Mouse (Mus musculus) limb, embryonic 11.5 days (tissue): Measurements from ENCODE around the gene Snx33. TPM values are rescaled to one million over a fixed set of nuclear protein-coding genes. Genes with fewer than 3 reads are reported as not detected.
"Not testable (repeated sequence)": the region's sequence is repeated elsewhere in the genome, so short reads cannot be mapped to it uniquely, and the experiment has no call there.

Experiments
- ATAC-seq: fragments of 200-750 bp; cut with Nextera tagmentation; 2 replicates; pipeline ENCODE4 v1.8.0; 2017; ENCODE audit warnings: low read depth; ENCODE audit not compliant: insufficient number of reproducible peaks, low FRiP score, low TSS enrichment
- DNase-seq: peaks from one replicate; pipeline ENCODE4 v3.0.0-alpha.2; 2015; ENCODE audit warnings: low spot score
- H3K27ac ChIP-seq: fragments of 300-500 bp; sonication (generic); replicated peaks from 2 replicates; pipeline ENCODE4 v1.5.1; 2014; ENCODE audit warnings: low read depth, mild to moderate bottlenecking, low read length
- H3K27me3 ChIP-seq: fragments of 300-500 bp; sonication (generic); 2 replicates; pipeline ENCODE4 v1.6.1; 2014; ENCODE audit warnings: mild to moderate bottlenecking, low read length, mixed read lengths; ENCODE audit not compliant: control insufficient read depth, insufficient read depth
- H3K36me3 ChIP-seq: fragments of 300-500 bp; sonication (generic); 2 replicates; pipeline ENCODE4 v1.6.1; 2014; ENCODE audit warnings: mild to moderate bottlenecking, low read length, moderate library complexity, mixed read lengths; ENCODE audit not compliant: control insufficient read depth, insufficient read depth
- H3K4me1 ChIP-seq: fragments of 300-500 bp; sonication (generic); 2 replicates; pipeline ENCODE4 v1.6.1; 2014; ENCODE audit warnings: low read length, mixed read lengths; ENCODE audit not compliant: control insufficient read depth, insufficient read depth
- H3K4me2 ChIP-seq: fragments of 300-500 bp; sonication (generic); 2 replicates; pipeline ENCODE4 v1.6.1; 2014; ENCODE audit warnings: low read depth, mild to moderate bottlenecking, moderate library complexity; ENCODE audit not compliant: severe bottlenecking
- H3K4me3 ChIP-seq: fragments of 300-500 bp; sonication (generic); 2 replicates; pipeline ENCODE4 v1.5.1; 2014; ENCODE audit warnings: low read depth, low read length
- H3K9ac ChIP-seq: fragments of 300-500 bp; sonication (generic); 2 replicates; pipeline ENCODE4 v1.6.1; 2014; ENCODE audit warnings: mild to moderate bottlenecking, low read length
- H3K9me3 ChIP-seq: fragments of 300-500 bp; sonication (generic); 2 replicates; pipeline ENCODE4 v1.6.1; 2016; ENCODE audit warnings: low read length; ENCODE audit not compliant: control insufficient read depth
- WGBS: fragments of 180-500 bp; shearing (Covaris S2); extraction: QIAGEN DNeasy Blood & Tissue Kit; methylation state at CpG from one replicate; pipeline ENCODE4 v1.1.7; 2014; 5-methylcytosine and 5-hydroxymethylcytosine counted together
- polyA plus RNA-seq: library from polyadenylated mRNA; unstranded; fragments of >200 nt; fragmentation: Nextera tagmentation; extraction: Ambion mirVana; gene quantifications from 2 replicates; pipeline ENCODE4 v1.2.1, GENCODE M21; 2014

The Snx33 gene
- polyA plus RNA-seq, 1 experiment from 2014 or later = 7.8 TPM

- H3K4me3 ChIP-seq = peak within 1 kb of the TSS; percentile 57
- H3K9me3 ChIP-seq = no peaks in the 10 kb centered on the region
- ATAC-seq (peak; percentile 100), DNase-seq (peak; percentile 98)
- WGBS = under 1% methylated on average over 50 of the region's 50 CpGs
- H3K27ac ChIP-seq = peak within 1 kb of the TSS; percentile 79
- H3K36me3 ChIP-seq = no peaks in the 10 kb centered on the region
- peak within 1 kb of the TSS; percentile 66 for H3K9ac ChIP-seq
- H3K4me2 ChIP-seq = peak within 1 kb of the TSS; percentile 86
- no peaks in the 10 kb centered on the region for H3K27me3 ChIP-seq
- no peaks in the 10 kb centered on the region for H3K4me1 ChIP-seq
Observed at GRCm38 (mm10) chr9:56950414-56951400, 22.5 kb upstream of the Snx33 start, which contains the start of gene Snupn. Snupn (plus strand) TSS chr9:56950878.

- WGBS = 14% methylated on average over 13 of the region's 13 CpGs
- H3K27ac ChIP-seq = no peak overlapping the region
- peak overlapping the region; percentile 30; the same call in 1 of the 2 replicates for H3K4me2 ChIP-seq
- DNase-seq = peak; percentile 40
- H3K9me3 ChIP-seq = no peaks in the 10 kb centered on the region
- H3K4me1 ChIP-seq = no peaks in the 10 kb centered on the region
- no peaks in the 10 kb centered on the region for H3K36me3 ChIP-seq
- no peaks in the 10 kb centered on the region for H3K27me3 ChIP-seq
- H3K9ac ChIP-seq = no peak overlapping the region; the same call in 1 of the 2 replicates
- peak overlapping the region; percentile 15 for H3K4me3 ChIP-seq
- ATAC-seq = no peak
Observed at GRCm38 (mm10) chr9:56949767-56950166, 21.6 kb upstream of the Snx33 start.

- not testable (repeated sequence) for H3K36me3 ChIP-seq, H3K27ac ChIP-seq, H3K4me1 ChIP-seq, H3K4me3 ChIP-seq, H3K27me3 ChIP-seq, DNase-seq, H3K9me3 ChIP-seq, H3K9ac ChIP-seq, ATAC-seq, H3K4me2 ChIP-seq
- 34% methylated on average over 5 of the region's 5 CpGs for WGBS
Observed at GRCm38 (mm10) chr9:56948699-56949098, 20.5 kb upstream of the Snx33 start.

GRCm38 (mm10) chr9:56947481-56947880, 19.3 kb upstream of the Snx33 start:
- H3K36me3 ChIP-seq, H3K4me3 ChIP-seq, H3K9me3 ChIP-seq, H3K27ac ChIP-seq, H3K4me2 ChIP-seq, H3K27me3 ChIP-seq, ATAC-seq, H3K9ac ChIP-seq, H3K4me1 ChIP-seq: not testable (repeated sequence)
- peak; percentile 59 for DNase-seq
- WGBS = 30% methylated on average over 3 of the region's 3 CpGs

- ATAC-seq = no peak
- no peaks in the 10 kb centered on the region; the same call in 1 of the 2 replicates for H3K4me1 ChIP-seq
- H3K4me2 ChIP-seq = peak overlapping the region; percentile 82
- 0 out of 2 replicates have a peak overlapping the region, but pooled peaks have one; percentile 63 for H3K27ac ChIP-seq
- H3K27me3 ChIP-seq = no peaks in the 10 kb centered on the region
- peak overlapping the region; percentile 66 for H3K4me3 ChIP-seq
- no peaks in the 10 kb centered on the region for H3K9me3 ChIP-seq
- 2% methylated on average over 7 of the region's 7 CpGs for WGBS
- DNase-seq = no peak
- peak overlapping the region; percentile 74 for H3K9ac ChIP-seq
- no peaks in the 10 kb centered on the region; the same call in 1 of the 2 replicates for H3K36me3 ChIP-seq
Observed at GRCm38 (mm10) chr9:56938374-56938773, 10.2 kb upstream of the Snx33 start.

- DNase-seq (peak; percentile 85), ATAC-seq (peak; percentile 90)
- H3K27me3 ChIP-seq = no peaks in the 10 kb centered on the region
- H3K36me3 ChIP-seq = no peaks in the 10 kb centered on the region; the same call in 1 of the 2 replicates
- peak within 1 kb of the TSS; percentile 63 for H3K27ac ChIP-seq
- H3K9ac ChIP-seq = peak within 1 kb of the TSS; percentile 74
- no peaks in the 10 kb centered on the region; the same call in 1 of the 2 replicates for H3K4me1 ChIP-seq
- peak within 1 kb of the TSS; percentile 82 for H3K4me2 ChIP-seq
- H3K4me3 ChIP-seq = peak within 1 kb of the TSS; percentile 66
- WGBS = under 1% methylated on average over 73 of the region's 73 CpGs
- no peaks in the 10 kb centered on the region for H3K9me3 ChIP-seq
Observed at GRCm38 (mm10) chr9:56937223-56938160, 9.3 kb upstream of the Snx33 start, which contains the start of gene Imp3. Imp3 (plus strand) TSS chr9:56937475.

- Histone ChIP-seq H3K4me3 (peak overlapping the region; percentile 66), H3K36me3 (no peaks in the 10 kb centered on the region; the same call in 1 of the 2 replicates), H3K4me1 (no peaks in the 10 kb centered on the region; the same call in 1 of the 2 replicates), H3K27me3 (no peaks in the 10 kb centered on the region), H3K27ac (no peak overlapping the region), H3K4me2 (peak overlapping the region; percentile 40), H3K9me3 (no peaks in the 10 kb centered on the region), H3K9ac (no peak overlapping the region)
- 25% methylated on average over 6 of the region's 6 CpGs for WGBS
- DNase-seq (no peak), ATAC-seq (0 out of 2 replicates have a peak, but pooled peaks have one; percentile 14)
Observed at GRCm38 (mm10) chr9:56936861-56937222, 8.7 kb upstream of the Snx33 start.

GRCm38 (mm10) chr9:56930556-56930955, 2.4 kb upstream of the Snx33 start:
- peaks cover 12% of the 10 kb centered on the region for H3K4me1 ChIP-seq
- H3K27me3 ChIP-seq = no peaks in the 10 kb centered on the region
- no peak overlapping the region for H3K27ac ChIP-seq
- 91% methylated on average over 1 of the region's 1 CpGs for WGBS
- H3K9me3 ChIP-seq = no peaks in the 10 kb centered on the region
- H3K4me2 ChIP-seq = no peak overlapping the region
- no peak for ATAC-seq
- no peak overlapping the region for H3K4me3 ChIP-seq
- DNase-seq = no peak
- H3K36me3 ChIP-seq = 0 out of 2 replicates have a peak, but pooled peaks cover 2% of the 10 kb centered on the region
- H3K9ac ChIP-seq = no peak overlapping the region
